ENCODE assay signal across 1 mouse cellular context in genomic region chr7:19281680-19282304, GRCm38 (mm10).
TF ChIP-seq lines count a peak whose summit lies in the region.

No protein-coding gene starts in this region.

TF ChIP-seq in CH12.LX, 34 proteins besides CTCF, POLR2A, EP300 and RAD21:
- TF ChIP-seq SIN3A (IDR thresholded peaks at IDR 0.05; ENCODE audit: low read length): peak; percentile 47; the same call in 1 of the 2 replicates
- TF ChIP-seq SMC3 (IDR thresholded peaks at IDR 0.05; ENCODE audit: low read depth, low read length): peak; percentile 58
- TF ChIP-seq MAX (IDR thresholded peaks at IDR 0.05; ENCODE audit: low read length): peak; percentile 26; the same call in 1 of the 2 replicates
